Mouse (Mus musculus) gastrocnemius, postnatal 4 days (tissue): Measurements from ENCODE around the gene Setdb2. TPM values are rescaled to one million over a fixed set of nuclear protein-coding genes. Genes with fewer than 3 reads are reported as not detected.
A peak's percentile ranks its signal among the peaks of the same experiment; 100 is the strongest.
"Not testable (repeated sequence)": the region's sequence is repeated elsewhere in the genome, so short reads cannot be mapped to it uniquely, and the experiment has no call there.

Experiments used
- DNase-seq, 2 experiments: peaks; one replicate each; pipeline ENCODE4 v3.0.0; 2021 to 2022; ENCODE audit warnings: low spot score in 2 of 2, mixed read lengths in 2 of 2
- long read RNA-seq, 2 experiments: library from polyadenylated mRNA; stranded (forward); transcript quantifications; one replicate each; pipeline ENCODE4 v2.0.0; 2021
- total RNA-seq, 2 experiments: library from RNA; stranded (reverse); gene quantifications; 2 replicates each; pipeline ENCODE4 v1.2.3; 2021

Setdb2 gene
- 1 to 10 TPM; 8.2 to 8.5 TPM for total RNA-seq
- long read RNA-seq, experiment 1, transcript Setdb2-205 (14 exons, 2,995 nt): major isoform, 8 of 13 reads
- long read RNA-seq, experiment 1, partial matches to known transcripts: 1 of 13 reads
- long read RNA-seq, experiment 1, other reads (novel, unspliced or antisense): 4 of 13 reads
- long read RNA-seq, experiment 2, partial matches to known transcripts: 1 of 4 reads
- long read RNA-seq, experiment 2, other reads (novel, unspliced or antisense): 0 of 4 reads

- DNase-seq: peak; percentile 84 to 94
Measured at GRCm38 (mm10) chr14:59440558-59441471, at the start of gene Setdb2, which contains the start of gene Cab39l. Setdb2 (minus strand) TSS chr14:59440884. Cab39l (plus strand) TSS chr14:59440972.

DNA sequence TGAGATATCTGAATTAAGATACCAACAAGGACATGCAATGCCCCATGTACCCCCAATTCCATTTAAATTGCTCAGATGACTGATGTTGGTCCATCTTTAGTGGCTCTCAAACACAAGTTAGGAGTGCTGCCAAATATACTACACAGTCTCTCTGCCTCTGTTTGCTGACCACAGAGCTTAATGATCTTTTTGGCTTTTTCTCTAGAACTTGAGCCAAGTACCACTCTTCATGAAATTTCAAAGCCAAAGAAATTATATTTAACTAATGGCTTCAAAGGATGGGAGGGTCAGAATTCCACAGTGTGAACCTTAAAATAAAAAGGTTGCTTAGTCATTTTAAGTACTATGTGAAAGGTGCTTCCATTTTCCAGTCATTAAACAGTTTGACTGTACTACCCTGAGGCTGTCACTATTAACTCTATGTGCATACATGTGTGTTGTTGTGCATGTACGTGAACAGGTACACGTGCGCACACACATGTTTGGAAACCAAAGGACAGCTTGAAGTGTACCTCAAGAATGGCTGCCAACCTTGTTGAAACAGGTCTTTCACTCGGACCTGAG, 44.6 kb upstream of the Setdb2 start:
- DNase-seq: no peak

- DNase-seq: no peak
Measured at GRCm38 (mm10) chr14:59478699-59479098, 38.0 kb upstream of the Setdb2 start.

- no peak for DNase-seq
Measured at GRCm38 (mm10) chr14:59470781-59471180, 30.1 kb upstream of the Setdb2 start.

GRCm38 (mm10) chr14:59467798-59468197, 27.1 kb upstream of the Setdb2 start:
- DNase-seq: no peak

GRCm38 (mm10) chr14:59466503-59466902, 25.8 kb upstream of the Setdb2 start:
- no peak for DNase-seq

DNA sequence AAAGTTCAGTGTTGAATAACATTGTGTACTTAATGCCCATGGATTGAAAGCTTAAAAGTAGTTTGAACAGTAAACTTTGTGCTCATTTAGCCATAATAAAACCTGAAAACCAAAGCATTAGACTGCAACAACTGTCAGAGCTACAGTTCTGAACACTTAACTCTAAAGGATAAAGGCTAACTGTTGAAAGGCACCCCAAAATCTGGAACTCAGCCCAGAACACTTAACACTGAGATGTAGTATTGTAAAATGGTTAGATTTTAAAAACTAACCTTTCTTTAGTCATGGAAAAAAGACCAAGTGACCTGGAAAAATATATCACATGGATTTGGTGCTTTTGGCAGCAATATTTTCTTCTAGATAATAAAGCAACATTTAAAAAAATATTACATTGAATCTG, 7.3 kb upstream of the Setdb2 start:
- DNase-seq: no peak

DNA sequence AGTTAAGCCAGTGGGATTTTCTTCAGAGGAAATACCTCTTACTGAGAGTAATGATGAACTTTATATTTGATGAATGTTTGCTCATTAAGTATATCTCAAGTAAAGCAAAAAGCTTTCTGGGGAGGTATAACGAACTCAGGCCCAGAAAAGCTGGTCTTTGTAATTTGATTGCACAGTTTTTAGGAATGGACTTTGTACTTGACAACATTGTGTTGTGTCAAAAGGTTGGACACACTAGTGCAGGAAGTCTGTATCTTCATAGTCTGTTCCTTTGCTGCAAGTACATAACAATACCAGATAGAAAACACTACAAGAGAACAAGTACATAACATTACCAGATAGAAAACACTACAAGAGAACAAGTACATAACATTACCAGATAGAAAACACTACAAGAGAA, 4.7 kb upstream of the Setdb2 start:
- no peak for DNase-seq

DNA sequence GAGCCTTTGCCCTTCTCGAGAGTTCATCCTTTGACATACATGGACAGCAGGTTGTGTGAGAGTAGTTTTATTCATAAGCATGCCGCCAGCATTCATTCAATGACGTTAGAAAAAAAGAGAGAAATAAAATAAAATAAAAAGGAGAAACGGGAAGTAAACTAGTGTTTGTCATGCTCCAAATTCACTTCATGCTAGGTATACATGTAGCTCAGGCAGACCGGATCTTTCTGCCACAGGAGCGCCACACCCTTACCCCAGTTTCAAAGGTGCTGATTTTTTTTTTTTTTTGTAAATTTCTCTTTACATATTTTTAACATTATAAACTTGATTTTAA, 755 bp upstream of the Setdb2 start:
- no peak for DNase-seq

DNA sequence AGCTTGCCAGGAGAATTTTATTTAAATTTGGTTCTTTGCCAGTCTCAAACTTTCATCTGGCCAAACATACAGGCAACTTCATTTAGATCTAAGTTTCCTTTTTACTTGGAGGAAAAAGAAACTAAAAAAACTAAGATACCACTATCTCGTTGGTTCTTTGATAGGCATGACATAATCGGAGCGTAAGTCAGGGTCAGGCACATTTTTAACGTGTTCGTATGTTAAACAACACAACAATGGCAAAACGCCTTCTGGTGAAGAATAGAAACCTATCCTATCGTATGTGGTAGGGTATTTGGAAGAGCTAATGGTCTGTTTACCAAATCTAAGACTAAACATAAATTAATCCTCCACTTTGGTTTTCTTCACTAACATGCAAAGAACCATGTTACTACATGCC, 645 bp downstream of the Setdb2 start:
- no peak for DNase-seq

DNA sequence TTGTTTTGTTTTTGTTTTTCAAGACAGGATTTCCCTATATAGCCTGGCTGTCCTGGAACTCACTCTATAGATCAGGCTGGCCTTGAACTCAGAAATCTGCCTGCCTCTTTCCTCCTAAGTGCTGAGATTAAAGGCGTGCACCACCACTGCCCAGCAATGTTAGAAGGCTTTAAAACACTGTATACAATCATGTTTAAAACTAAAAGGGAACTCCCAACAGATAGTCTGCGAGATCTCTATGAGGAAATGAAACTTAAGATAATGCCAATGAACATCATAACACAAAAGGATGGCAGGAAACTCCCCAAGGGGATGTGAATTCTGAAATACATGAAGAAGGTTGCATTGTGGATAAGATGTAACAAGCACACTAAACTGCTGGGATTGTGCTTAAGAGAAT, 2.2 kb downstream of the Setdb2 start:
- no peak for DNase-seq

- no peak for DNase-seq
Measured at GRCm38 (mm10) chr14:59437398-59437797, 3.3 kb downstream of the Setdb2 start.

DNA sequence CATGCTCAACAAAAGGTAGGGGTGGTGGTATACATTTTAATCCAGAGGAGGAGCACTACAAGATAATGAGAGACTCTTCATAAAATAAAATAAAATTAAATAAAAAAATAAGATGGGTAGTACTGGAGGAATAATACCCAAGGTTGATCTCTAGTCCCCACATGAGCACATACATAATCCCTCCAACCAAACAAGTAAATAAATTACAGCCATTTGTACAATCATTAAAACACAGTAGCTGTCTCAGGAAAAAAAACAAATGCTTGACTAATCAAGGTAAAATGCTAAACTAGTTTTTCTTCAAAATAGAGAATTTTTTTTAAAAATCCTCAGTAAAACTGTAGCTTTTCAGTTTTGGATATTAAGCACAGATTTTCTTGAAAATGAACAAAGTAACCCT, 5.5 kb downstream of the Setdb2 start:
- no peak for DNase-seq

GRCm38 (mm10) chr14:59433902-59434301, 6.8 kb downstream of the Setdb2 start:
- no peak for DNase-seq

DNA sequence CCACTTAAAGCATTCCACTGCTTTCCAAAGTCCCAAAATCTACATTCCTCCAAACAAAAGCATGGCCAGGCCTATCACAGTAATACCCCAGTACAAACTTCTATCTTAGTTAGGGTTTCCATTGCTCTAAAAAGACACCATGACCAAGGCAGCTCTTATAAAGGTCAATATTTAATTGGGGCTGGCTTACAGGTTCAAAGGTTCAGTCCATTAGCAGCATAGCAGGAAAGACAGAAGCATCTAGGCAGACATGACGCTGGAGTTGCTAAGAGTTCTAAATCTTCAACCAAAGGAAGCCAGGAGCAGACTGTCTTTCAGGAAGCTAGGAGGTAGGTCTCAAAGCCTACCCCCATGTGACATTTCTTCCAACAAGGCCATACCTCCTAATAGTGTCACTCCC, 10.1 kb downstream of the Setdb2 start:
- no peak for DNase-seq

- no peak for DNase-seq
Measured at GRCm38 (mm10) chr14:59422912-59423663, 17.6 kb downstream of the Setdb2 start.

DNA sequence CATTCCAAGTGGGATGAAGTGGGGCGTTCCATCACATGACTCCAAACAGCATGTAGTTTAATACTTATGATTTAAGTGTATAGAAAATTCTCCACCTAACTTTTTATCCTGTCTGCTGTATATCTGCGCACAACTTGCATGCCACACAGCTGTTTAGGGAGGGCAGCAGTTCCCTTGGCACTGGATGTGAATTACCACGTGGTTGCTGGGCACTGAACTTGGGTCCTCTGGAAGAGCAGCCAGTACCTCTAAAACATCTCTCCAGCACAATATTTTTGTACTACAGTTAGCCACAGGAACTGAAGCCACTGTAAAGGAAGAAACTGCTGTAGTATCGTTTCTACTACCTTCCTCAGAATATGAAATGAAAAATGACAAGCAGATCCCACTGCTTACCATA, 22.5 kb downstream of the Setdb2 start:
- no peak for DNase-seq

GRCm38 (mm10) chr14:59414979-59415378, 25.7 kb downstream of the Setdb2 start:
- DNase-seq: not testable (repeated sequence)

DNA sequence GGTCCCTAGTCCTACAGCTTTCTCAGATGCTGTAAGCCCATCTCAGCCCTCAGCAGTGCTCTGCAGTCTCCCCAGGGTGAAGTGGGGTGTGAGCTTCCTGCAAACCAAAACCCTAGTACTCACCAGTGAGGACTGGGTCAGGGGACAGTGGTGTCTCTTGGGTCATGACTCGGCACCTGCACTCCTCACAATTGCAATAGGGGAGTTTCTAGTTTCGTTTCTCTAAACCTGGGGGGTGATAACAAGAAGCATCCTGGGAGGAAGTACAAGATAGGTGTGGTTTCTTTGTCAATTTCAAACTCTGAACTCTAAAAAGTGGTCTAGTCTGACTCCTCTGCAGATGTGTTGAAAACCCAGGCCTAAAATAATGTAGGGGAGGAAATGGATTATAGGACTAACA, 43.7 kb downstream of the Setdb2 start:
- DNase-seq: no peak

GRCm38 (mm10) chr14:59395281-59395680, 45.4 kb downstream of the Setdb2 start, which contains the start of gene Phf11c:
Phf11c (minus strand) TSS chr14:59395381.
- DNase-seq: no peak

DNA sequence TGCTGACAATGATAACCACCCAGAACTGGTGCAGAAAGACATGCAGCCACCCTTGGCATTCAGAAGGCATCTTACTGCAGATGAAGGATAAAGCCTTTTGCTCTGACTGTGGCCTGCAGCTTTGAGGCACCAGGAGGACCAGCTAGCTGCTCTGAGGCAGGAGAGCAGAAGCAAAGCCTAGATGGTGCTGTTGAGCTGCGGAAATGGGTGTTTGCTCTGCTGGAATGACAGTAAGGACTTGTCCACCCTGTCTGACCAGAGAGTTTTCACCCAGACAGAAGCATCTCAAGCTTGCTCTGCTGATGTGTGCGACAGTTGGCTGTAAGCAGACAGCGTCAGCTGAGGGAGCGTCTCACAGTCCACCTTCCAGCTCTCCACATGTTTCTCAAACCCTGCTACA, 50.5 kb downstream of the Setdb2 start:
- DNase-seq: not testable (repeated sequence)
